Mouse (Mus musculus): Measurements from ENCODE around the gene Chd2. TPM values are rescaled to one million over a fixed set of nuclear protein-coding genes. Genes with fewer than 3 reads are reported as not detected.

The Chd2 gene
- polyA plus RNA-seq (2012; rRNA removed) = 14.1 and 18.5 TPM in 2 replicates

DNA sequence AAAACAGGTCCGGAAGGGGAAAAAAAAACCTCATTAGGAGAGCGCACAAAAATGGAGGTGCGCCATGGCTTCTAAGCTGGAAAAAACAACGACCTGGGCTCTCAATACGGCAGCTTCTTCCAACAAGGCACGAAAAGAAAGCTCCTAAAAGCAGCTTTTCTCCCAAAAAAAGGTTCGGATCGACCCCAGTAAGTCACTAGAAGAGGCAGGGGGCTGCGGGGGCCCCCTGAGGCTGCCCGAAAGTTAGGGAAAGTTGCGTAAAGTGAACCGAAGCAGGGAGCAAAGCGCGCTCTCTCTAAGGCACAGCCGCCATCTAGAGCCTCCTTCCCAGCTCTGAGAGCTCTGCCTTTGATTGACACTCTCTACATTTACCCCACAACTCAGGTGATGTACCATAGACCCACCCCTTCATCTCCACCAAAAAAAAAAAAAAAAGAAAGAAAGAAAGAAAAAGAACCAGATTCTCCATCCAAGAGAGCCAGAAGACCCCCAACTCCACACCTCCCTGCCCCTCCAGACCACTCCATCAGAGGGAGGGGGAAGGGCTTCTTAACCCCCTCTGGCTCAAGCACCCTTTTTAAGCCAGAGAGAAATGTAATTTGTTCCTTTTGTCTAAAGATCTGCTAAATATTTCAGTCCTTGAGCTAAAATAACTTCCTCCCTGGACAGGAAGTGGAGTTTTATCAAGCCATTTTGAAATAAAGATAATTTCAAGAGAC, at the start of gene Chd2:
Chd2 (minus strand) TSS at position 419 of the 719 bp plus-strand sequence.

Other genes with a start within 250 kb of the Chd2 start
- gene Rgma, start 166.3 kb downstream of the Chd2 start, polyA plus RNA-seq (2012; rRNA removed) = 0.12 and 0.20 TPM in 2 replicates
- 2.0 and 2.2 TPM in 2 replicates for gene Fam174b, start 198.5 kb upstream of the Chd2 start, polyA plus RNA-seq (2012; rRNA removed)

Data from liver, embryonic 18 days (tissue).